Mouse (Mus musculus) thymus, postnatal 0 days (tissue): ENCODE measurements around the gene Ppp1r1a. TPM values are rescaled to one million over a fixed set of nuclear protein-coding genes. Genes with fewer than 3 reads are reported as not detected.

ENCODE experiments used
- DNase-seq: peaks from one replicate; pipeline ENCODE4 v3.0.0-alpha.2; 2015; ENCODE audit warnings: low spot score
- polyA plus RNA-seq: library from polyadenylated mRNA; unstranded; fragments of >200 nt; fragmentation: Nextera tagmentation; extraction: Ambion mirVana; gene quantifications from 2 replicates; pipeline ENCODE4 v1.2.1, GENCODE M21; 2015

Gene Ppp1r1a
- polyA plus RNA-seq, 1 experiment from 2014 or later, result 2.0 TPM

DNA sequence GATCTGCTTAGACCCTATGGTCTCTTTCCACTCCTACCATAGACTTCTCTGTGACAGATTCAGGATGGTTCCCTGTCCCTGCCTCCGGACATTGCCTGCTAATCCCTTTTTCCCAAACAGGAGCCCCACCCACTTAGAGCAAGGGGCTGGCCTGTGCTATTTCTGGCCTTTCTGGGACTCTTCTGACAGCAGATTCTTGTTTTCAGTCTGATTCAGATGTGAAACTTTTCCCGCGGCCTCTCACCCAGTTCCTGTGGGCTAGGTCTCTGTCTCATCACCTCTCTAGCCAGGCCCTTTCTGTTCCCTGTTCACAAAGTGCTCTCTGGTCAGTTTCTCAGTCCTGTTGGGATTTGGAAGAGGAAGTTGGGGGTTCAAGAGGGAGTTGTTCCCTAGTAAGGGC, 22.9 kb downstream of the Ppp1r1a start:
- DNase-seq, result no peak

DNA sequence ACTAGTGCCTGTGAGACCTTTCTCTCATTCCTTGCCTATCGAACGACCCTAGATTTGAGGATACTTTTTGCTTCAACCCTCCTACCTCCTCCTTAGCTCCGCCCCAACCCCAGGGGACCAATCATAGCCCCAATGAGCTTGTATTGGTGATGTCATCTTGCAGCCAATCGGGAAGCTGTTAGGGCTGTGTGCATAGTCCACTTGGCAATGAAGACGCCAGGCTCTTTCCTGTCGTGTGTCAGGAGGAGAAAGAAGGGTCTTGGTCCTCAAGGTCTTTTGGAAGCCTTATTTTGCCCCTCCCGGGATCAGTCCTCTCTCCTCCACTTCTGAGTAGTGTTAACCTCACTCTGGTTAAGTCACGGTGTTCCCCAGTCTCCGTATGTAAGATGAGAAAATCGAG, 23.7 kb downstream of the Ppp1r1a start:
- DNase-seq, result peak; percentile 56

DNA sequence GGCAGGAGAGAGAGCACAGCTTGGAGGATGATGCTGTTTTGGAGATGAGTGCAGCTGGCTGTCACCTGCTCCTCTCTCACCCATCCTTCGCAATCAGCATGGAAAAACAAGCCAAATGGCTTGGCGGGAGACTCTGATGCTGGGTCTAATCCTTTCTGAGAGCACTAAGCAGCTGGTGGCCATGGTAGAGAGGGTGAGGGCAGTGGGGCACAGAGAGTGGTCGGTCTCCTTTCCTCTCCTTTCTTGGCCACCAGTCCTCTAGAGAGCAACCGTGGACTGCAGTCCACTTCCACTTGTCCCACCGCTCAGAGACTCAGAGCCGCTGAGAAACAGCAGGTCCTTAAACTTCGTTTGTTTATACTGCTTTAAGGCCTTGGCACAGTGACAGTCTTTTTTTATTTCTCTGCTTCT, 24.2 kb downstream of the Ppp1r1a start:
- no peak for DNase-seq

DNA sequence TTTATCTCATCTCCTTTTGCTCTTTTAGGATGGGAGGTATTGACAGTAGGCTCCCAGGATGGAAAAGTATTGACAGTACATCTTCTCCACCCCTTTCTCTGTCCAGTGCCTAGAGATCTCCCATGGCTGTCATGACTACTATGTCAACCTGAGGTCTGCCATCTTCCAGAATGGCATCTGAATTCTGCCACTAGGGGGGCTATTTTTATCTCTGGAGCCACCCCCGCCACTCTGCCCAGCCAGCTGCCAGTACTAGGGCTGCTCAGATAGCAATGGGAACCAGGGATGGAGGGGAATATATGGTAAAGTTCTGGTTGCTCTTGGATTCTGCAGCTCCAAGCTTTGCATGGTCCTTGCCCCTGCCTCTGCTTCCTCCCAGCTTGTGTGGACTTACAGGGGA, 26.2 kb downstream of the Ppp1r1a start:
- DNase-seq, result no peak

DNA sequence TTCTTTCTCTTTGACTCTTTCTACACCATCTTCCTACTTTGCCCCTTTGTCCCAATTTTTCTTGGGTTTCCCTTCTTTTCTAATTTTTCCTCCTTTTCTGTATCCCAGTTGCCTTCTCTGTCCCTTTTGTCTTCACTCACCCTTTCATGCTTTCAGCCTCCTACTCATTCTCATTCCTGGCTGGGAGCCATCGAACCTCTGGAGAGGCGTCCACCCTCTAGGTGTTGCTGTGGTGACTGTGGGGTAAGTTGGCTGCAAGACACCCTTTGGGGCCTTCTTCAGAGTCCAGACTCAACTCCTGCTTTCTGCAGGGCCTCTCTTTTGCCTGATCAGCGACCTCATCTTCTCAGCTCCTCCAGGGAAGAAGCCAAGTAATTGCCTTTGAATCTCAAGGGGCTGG, 28.5 kb downstream of the Ppp1r1a start:
- no peak for DNase-seq

DNA sequence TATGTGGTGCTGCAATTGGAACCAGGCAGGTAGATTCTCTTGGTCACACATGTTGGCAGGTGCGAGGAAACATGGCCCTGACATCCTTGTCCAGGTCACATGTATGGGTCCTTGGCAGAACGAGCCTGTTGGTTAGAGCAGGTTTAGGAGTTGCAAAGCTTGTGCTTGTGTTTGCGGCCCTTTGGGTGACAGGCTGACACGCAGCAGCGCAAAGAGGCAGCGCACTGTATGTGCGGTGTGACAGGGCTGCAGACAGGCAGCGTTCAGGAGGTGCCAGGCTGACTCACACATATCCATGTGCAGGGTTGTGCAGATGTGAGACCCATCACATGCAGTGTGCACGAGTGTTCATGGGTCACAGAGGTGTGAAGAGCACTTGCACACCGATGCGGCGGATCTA, 34.1 kb downstream of the Ppp1r1a start:
- no peak for DNase-seq

DNA sequence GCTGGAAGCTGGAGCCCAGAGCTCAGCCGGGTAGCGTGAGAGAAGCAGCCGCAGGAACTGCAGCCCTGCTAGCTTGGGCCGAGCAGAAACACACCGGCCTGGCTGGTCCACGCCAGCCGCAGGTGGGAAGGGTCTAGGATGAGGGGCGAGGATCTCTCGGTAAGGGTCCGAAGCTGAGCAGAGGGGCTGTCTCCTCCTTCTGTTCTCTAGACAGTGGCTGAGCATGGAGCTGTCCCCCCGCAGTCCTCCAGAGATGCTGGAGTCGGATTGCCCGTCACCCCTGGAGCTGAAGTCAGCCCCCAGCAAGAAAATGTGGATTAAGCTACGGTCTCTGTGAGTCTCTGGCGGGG, 34.6 kb downstream of the Ppp1r1a start:
- DNase-seq, result no peak

DNA sequence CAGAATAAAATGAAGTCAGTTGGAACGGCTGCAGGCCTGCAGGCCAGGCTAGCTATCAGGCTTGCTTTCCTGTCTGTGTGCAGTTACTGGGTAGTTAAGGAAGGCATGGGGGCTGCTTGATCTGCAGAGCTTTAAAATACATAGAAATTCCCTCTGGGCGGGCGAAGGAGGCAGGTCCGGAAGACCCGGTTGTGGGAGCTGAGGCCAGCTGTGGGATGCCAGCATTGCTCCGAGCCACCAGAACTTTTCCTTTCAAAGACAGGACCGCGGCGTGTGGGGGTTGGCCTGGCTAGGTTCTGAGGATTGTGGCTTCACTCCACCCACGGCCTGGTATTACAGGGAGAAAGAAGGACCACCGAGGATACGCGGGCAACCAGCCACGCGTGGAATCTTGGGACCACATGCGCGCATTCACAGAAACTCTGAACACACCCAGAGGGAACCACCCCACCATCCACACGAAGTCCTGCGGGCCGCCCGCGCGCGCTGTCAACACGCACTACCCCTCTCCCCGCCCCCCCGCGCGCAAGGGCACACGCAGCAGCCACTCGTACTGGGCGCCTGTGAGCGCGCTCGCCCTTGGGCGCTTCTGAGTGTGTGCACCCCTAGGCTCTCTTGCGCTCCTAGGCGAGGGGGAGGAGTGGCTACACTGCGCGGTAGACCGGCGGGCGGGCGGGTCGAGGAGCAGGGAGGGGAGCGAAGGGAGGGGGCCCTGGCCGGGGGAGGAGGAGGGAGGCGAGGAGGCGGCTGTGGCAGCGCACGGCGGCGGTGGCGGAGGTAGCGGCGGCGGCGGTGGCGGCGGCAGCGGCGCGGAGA, 35.2 kb downstream of the Ppp1r1a start, which contains the start of gene Pde1b:
Gene Pde1b, plus strand, starts transcription at position 600 of the 816 bp plus-strand sequence.
- peak; percentile 72 for DNase-seq

DNA sequence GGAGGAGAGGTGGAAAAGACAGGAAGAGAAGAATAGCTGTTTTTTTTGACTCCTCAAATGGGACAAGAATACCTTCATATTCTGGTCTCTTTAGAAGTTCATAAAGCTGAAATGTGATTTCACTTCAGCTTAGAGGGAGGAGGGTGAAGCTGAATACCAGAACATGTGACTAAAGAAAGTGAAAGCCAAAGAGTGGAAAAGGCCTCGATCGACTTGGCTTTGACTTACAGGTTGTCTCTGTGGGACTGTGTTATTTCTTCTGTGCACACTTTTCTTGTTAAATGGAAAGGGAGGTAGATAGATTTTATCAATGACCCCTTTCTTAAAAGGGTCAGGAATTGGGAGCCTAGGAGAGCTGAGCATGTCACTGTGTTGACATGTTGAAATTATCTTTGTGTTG, 36.6 kb downstream of the Ppp1r1a start:
- no peak for DNase-seq

DNA sequence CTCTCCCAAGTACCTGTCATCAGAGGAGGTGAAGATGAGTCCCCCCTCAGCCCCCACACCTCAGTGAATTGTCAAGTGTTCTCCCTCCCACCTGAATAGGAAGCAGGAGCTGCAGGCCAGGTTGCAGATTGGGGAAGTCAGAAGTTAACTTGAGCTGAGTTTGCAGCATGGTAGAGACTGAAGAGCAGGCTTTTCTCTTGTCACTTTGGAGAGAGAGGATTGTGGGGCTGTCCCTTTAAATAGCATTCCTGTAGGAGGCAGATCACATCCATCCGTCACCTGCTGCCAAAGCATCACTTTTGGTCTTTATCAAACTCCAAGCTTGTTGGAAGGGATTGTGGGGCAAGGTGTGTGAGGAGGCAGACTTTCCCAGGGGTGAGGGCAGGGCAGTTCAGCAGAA, 37.1 kb downstream of the Ppp1r1a start:
- no peak for DNase-seq

DNA sequence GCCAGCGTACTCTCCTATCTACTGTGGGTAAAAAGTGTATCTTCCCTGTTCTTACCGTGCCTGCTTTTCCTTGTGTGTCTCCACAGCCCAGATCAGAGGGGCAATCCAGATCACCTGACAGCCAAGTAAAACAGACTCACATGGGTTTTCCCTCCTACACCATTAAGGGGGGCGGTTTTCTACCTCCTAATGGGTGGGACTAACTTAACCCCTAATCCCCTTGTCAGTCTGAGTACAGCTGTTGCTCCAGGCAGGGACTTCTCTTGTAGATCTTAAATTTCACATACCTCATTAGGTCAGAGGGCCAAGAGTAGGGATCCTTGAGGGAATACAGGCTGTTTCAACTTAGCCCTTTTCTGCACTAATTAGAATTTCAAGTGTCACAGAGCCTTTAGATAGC, 39.6 kb downstream of the Ppp1r1a start:
- no peak for DNase-seq

DNA sequence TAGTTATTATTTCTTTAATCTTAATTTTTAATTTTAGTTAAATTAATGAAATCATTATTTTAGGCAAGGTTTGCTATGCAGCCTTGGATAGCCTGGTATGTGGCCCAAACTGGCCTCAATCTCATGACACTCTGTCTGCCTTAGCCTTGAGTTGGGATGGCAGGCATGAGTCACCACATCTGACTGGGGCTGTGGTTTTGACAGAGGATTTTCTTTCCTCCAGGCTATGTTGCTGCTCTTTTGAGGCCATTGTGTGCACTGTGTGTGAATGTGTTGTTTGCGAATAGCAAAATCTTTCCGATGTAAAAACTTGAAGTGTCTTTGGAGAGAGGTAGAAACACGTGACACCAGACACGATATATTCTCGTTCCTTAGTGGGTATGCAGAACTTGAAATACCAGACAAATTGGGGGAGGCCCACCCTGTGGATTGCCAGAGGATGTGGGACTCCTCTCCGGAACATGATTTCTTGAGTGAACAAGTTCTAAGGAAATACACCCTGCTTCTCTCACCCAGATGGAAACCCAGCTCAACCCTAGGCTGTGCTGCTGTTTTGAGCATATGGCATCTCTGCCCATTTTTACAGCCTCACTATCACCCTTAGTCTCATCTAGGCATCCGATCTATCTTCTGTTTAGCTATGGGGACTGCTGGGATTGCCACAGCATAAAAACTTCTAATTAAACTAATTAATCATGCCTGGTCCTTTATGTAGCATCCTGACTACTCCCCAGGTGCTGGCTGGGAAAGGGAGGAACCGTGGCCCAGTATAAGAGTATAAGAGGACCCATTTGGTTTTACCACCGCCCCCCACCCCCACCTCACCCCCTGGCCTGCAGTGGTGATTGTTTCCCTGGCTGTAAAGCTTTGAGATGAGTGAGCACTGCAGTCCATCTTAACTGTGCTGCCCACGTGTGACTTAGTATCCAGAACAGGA, 41.3 kb downstream of the Ppp1r1a start:
- no peak for DNase-seq

DNA sequence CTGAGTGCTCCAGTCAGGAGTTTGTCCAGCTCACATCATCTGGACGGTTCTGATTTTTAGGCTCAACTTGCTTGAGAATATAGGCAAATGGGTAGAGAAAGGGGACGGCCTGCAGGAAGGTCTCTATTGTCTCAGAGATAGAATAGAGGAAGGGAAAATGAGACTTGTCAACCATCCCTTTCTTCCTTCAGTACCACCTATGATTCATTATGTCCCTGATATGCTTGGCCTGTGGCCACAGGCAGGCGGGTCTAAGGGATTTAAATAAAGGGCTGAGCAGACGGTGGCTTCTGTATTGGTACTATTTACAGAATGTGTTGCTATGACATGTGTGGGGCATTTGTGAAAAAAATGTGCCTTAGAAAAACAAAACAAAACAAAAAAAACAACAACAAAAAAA, 49.5 kb downstream of the Ppp1r1a start:
- no peak for DNase-seq

DNA sequence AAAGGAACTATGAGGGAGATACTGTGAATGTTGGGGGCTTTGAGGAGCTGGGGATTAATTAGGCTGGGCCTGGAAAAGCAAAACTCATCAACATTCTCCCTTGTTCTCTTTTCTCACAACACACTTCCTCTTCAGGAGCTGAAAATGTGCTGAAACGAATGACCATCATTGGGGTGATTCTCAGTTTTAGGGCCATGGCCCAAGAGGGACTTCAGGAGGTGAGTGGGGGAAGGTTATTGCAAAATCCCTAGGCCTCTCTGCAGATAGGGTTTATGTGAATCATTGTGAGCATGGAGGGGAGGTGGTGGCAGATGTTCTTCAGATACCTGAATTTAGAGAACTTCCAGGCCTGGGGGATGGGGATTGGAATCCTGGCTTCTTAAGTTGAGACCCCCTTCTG, 51.1 kb downstream of the Ppp1r1a start:
- no peak for DNase-seq

DNA sequence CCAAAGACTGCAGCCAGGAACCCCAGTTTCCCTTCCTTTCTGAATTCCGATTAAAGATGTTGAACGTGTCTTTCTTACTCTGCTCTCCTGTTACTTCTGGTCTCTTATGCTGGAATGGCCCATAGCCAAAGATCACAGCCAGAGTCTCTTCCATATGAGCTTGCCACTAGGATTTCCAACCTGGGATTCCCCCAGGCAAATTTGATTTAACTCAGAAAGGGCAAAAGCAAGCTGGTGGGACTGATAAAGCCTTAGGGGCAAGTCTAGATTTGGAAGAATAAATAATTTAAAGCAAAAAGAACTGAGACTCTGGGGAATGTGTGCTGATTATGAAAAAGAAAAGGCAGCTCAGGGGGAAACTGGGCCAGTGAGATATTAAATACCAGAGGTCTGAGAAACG, 52.7 kb downstream of the Ppp1r1a start:
- DNase-seq, result no peak

DNA sequence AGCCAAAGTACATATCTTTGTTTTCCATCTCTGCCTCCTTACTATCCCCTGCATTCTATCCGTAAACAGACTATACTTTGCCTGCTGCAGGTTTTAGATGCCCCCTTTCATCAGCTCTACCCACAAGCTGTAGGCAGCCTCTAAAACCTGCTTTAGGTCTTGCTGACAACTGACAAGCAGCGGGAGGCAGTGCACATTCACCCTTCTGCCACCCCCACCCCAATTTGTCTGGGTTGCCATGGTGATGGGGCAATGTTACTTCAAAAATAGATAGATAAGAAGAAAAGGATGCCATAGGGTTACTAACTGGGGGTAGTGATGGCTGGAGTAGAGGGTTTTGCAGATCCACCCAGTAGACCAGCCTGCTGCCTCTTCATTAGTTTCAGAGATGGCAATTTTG, 53.3 kb downstream of the Ppp1r1a start:
- DNase-seq, result no peak

DNA sequence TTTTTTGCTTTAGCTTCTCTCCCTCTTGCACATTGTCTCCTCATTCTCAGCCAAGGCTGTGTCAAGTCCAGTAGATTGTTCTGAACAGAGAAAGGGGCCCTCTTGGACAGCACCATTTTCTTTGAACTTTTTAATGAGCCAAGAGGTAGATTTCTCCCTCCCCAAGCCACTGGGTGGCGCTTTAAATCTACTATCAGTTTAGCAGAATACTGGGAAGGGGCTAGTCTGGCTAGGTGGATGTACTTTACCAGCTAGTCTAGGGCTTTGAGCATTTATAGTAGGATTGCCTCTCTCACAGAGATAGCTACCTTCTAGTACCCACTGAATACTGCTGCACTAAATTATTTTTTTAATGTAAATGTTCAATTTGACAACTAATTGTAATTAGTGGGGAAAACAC, 55.3 kb downstream of the Ppp1r1a start:
- DNase-seq, result no peak

Other genes with a start within 250 kb of the Ppp1r1a start
- gene Gpr84, start 227.4 kb downstream of the Ppp1r1a start, polyA plus RNA-seq, result 0.06 TPM in 1 of 2 replicates, not detected in the other
- gene Zfp385a, start 197.9 kb downstream of the Ppp1r1a start, polyA plus RNA-seq, result 5.0 and 6.0 TPM in 2 replicates
- gene Itga5, start 171.2 kb downstream of the Ppp1r1a start, polyA plus RNA-seq, result 9.6 and 10.5 TPM in 2 replicates
- gene Gtsf1, start 107.5 kb downstream of the Ppp1r1a start, polyA plus RNA-seq, result 0.19 TPM in 1 of 2 replicates, not detected in the other
- gene Gtsf2, start 89.5 kb downstream of the Ppp1r1a start, polyA plus RNA-seq, result 0.20 and 0.49 TPM in 2 replicates
- 55.5 and 57.3 TPM in 2 replicates for gene Nckap1l, start 84.2 kb downstream of the Ppp1r1a start, polyA plus RNA-seq
- gene Pde1b, start 35.0 kb downstream of the Ppp1r1a start, polyA plus RNA-seq, result 2.6 and 3.6 TPM in 2 replicates
- gene Glycam1, start 27.1 kb upstream of the Ppp1r1a start, polyA plus RNA-seq, result not detected in 2 replicates
- gene Mucl1, start 217.5 kb upstream of the Ppp1r1a start, polyA plus RNA-seq, result 0.75 and 0.98 TPM in 2 replicates